Mouse (Mus musculus) hindbrain, embryonic 15.5 days (tissue): ENCODE results near the gene Mlec. TPM values are rescaled to one million over a fixed set of nuclear protein-coding genes. Genes with fewer than 3 reads are reported as not detected.
"Not testable (repeated sequence)": the region's sequence is repeated elsewhere in the genome, so short reads cannot be mapped to it uniquely, and the experiment has no call there.

ENCODE experiments used
- ATAC-seq: fragments of 200-750 bp; cut with Nextera tagmentation; 2 replicates; pipeline ENCODE4 v1.8.0; 2017; ENCODE audit warnings: low read depth, moderate number of reproducible peaks, moderate TSS enrichment; ENCODE audit not compliant: low FRiP score
- H3K27ac ChIP-seq: fragments of 300-500 bp; sonication (generic); replicated peaks from 2 replicates; pipeline ENCODE4 v1.5.1; 2015; ENCODE audit warnings: mild to moderate bottlenecking, inconsistent platforms
- H3K27me3 ChIP-seq: fragments of 300-500 bp; sonication (generic); 2 replicates; pipeline ENCODE4 v1.6.1; 2015; ENCODE audit warnings: control low read depth, inconsistent platforms
- H3K36me3 ChIP-seq: fragments of 300-500 bp; sonication (generic); 2 replicates; pipeline ENCODE4 v1.6.1; 2015; ENCODE audit warnings: control low read depth, inconsistent platforms
- H3K4me1 ChIP-seq: fragments of 300-500 bp; sonication (generic); replicated peaks from 2 replicates; pipeline ENCODE4 v1.6.1; 2015; ENCODE audit warnings: control low read depth, inconsistent platforms
- H3K4me2 ChIP-seq: fragments of 300-500 bp; sonication (generic); 2 replicates; pipeline ENCODE4 v1.6.1; 2015; ENCODE audit warnings: moderate library complexity, mild to moderate bottlenecking, inconsistent platforms
- H3K4me3 ChIP-seq: fragments of 300-500 bp; sonication (generic); 2 replicates; pipeline ENCODE4 v1.5.1; 2015; ENCODE audit warnings: mild to moderate bottlenecking, inconsistent platforms
- H3K9ac ChIP-seq: fragments of 300-500 bp; sonication (generic); 2 replicates; pipeline ENCODE4 v1.6.1; 2015; ENCODE audit warnings: inconsistent platforms
- H3K9me3 ChIP-seq: fragments of 300-500 bp; sonication (generic); 2 replicates; pipeline ENCODE4 v1.6.1; 2016; ENCODE audit warnings: control low read depth, inconsistent platforms
- WGBS: fragments of 180-500 bp; shearing (Covaris S2); methylation state at CpG from one replicate; pipeline ENCODE4 v1.1.7; 2015; 5-methylcytosine and 5-hydroxymethylcytosine counted together
- polyA plus RNA-seq: library from polyadenylated mRNA; unstranded; fragments of >200 nt; fragmentation: Nextera tagmentation; extraction: Ambion mirVana; gene quantifications from 2 replicates; pipeline ENCODE4 v1.2.1, GENCODE M21; 2015

The Mlec gene
- polyA plus RNA-seq, 1 experiment from 2014 or later: 33.6 TPM

- Histone ChIP-seq H3K27ac (no peak overlapping the region), H3K36me3 (no peaks in the 10 kb centered on the region), H3K9ac (no peak overlapping the region), H3K4me2 (no peak overlapping the region), H3K27me3 (no peaks in the 10 kb centered on the region), H3K4me1 (peaks cover 9% of the 10 kb centered on the region; the same call in 1 of the 2 replicates), H3K4me3 (no peak overlapping the region), H3K9me3 (no peaks in the 10 kb centered on the region)
- no peak for ATAC-seq
- WGBS: 87% methylated on average over 8 of the region's 8 CpGs
These were observed 12.2 kb upstream of the Mlec start for GRCm38 (mm10) chr5:115170150-115170549.

DNA sequence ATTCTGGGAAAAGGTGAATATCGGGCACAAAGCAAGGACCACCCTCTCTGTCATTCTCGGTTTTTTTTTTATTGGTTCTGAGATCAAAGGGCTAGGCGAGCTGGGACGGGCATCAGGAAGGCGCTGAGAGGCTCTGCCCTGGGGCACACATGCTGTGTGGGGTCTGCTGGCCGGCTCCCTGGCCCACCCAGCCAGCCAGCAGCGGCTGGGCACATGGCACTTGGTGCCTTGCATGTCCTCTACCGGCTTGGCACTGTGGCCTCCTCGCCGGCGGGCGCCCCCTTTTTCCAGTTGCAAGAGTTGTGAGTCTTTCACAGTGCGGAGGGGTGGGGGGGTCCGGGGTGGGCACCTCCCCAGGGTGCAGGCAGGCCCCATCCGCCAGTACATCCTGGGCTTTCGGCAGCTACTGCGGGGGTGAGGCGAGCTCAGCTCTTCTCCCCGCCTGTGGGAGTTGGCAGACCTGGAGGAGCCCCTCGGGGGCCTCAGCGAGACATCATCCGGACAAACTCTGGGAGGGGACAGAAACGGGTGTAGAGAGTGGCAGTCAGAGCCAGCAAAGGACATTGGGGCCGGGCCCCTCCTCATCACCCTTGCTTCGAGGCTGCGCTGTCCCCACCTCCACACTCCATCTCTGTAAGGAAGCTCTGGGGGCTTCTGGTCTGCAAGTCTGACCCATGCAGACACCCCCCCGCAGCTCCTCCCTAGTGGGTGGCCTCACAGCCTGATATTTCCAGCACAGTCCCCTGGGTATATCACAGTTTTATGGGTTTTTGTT lies 10.8 kb upstream of the Mlec start:
- H3K9me3 ChIP-seq: no peaks in the 10 kb centered on the region
- H3K27ac ChIP-seq: no peak overlapping the region
- no peaks in the 10 kb centered on the region for H3K27me3 ChIP-seq
- peaks cover 9% of the 10 kb centered on the region; the same call in 1 of the 2 replicates for H3K4me1 ChIP-seq
- H3K9ac ChIP-seq: no peak overlapping the region
- H3K36me3 ChIP-seq: no peaks in the 10 kb centered on the region
- WGBS: 44% methylated on average over 27 of the region's 27 CpGs
- no peak overlapping the region for H3K4me3 ChIP-seq
- no peak overlapping the region for H3K4me2 ChIP-seq
- no peak for ATAC-seq

DNA sequence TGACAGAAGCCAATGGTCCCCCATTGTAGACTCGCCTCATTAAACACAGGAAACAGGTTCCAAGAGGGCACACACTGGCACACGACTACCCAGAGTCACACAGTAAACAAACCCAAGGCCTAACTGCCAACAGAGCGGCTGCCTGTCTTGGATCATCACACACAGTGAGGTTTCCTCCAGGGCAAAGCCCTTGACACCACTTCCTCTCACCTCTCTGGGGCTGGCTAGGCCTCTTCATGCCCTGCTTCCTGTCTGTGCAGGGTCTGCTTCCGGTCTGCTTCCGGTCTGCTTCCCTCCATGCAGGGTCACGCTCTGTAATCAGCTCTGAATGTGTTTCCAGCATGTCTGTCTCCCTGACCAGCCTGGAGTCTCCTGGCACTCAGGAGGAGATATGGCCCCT lies 9.4 kb upstream of the Mlec start:
- H3K9me3 ChIP-seq: no peaks in the 10 kb centered on the region
- no peak overlapping the region for H3K27ac ChIP-seq
- H3K36me3 ChIP-seq: no peaks in the 10 kb centered on the region
- WGBS: 72% methylated on average over 6 of the region's 6 CpGs
- H3K9ac ChIP-seq: no peak overlapping the region
- H3K4me1 ChIP-seq: peaks cover 11% of the 10 kb centered on the region; the same call in 1 of the 2 replicates
- no peak for ATAC-seq
- H3K4me3 ChIP-seq: no peak overlapping the region
- H3K27me3 ChIP-seq: no peaks in the 10 kb centered on the region
- H3K4me2 ChIP-seq: no peak overlapping the region

GRCm38 (mm10) chr5:115166815-115167194 lies 8.8 kb upstream of the Mlec start:
- Histone ChIP-seq H3K36me3 (no peaks in the 10 kb centered on the region), H3K27me3 (no peaks in the 10 kb centered on the region), H3K4me1 (peaks cover 11% of the 10 kb centered on the region; the same call in 1 of the 2 replicates), H3K27ac (no peak overlapping the region), H3K4me3 (no peak overlapping the region), H3K9ac (no peak overlapping the region), H3K9me3 (no peaks in the 10 kb centered on the region), H3K4me2 (no peak overlapping the region)
- ATAC-seq: no peak
- WGBS: 82% methylated on average over 7 of the region's 7 CpGs

GRCm38 (mm10) chr5:115165895-115166814 lies 8.2 kb upstream of the Mlec start:
- peak overlapping the region; percentile 55; the same call in 1 of the 2 replicates for H3K27ac ChIP-seq
- H3K27me3 ChIP-seq: no peaks in the 10 kb centered on the region
- H3K9me3 ChIP-seq: no peaks in the 10 kb centered on the region
- H3K4me3 ChIP-seq: no peak overlapping the region
- H3K4me1 ChIP-seq: peaks cover 15% of the 10 kb centered on the region; the same call in 1 of the 2 replicates
- no peak overlapping the region for H3K4me2 ChIP-seq
- H3K9ac ChIP-seq: no peak overlapping the region
- H3K36me3 ChIP-seq: no peaks in the 10 kb centered on the region
- 49% methylated on average over 11 of the region's 11 CpGs for WGBS
- no peak for ATAC-seq

- H3K9ac ChIP-seq: no peak overlapping the region
- no peak overlapping the region for H3K27ac ChIP-seq
- WGBS: 61% methylated on average over 9 of the region's 9 CpGs
- H3K4me3 ChIP-seq: no peak overlapping the region
- ATAC-seq: no peak
- no peak overlapping the region for H3K4me2 ChIP-seq
- peaks cover 15% of the 10 kb centered on the region for H3K4me1 ChIP-seq
- no peaks in the 10 kb centered on the region for H3K36me3 ChIP-seq
- H3K27me3 ChIP-seq: no peaks in the 10 kb centered on the region
- no peaks in the 10 kb centered on the region for H3K9me3 ChIP-seq
These were observed 7.4 kb upstream of the Mlec start for GRCm38 (mm10) chr5:115165351-115165750.

DNA sequence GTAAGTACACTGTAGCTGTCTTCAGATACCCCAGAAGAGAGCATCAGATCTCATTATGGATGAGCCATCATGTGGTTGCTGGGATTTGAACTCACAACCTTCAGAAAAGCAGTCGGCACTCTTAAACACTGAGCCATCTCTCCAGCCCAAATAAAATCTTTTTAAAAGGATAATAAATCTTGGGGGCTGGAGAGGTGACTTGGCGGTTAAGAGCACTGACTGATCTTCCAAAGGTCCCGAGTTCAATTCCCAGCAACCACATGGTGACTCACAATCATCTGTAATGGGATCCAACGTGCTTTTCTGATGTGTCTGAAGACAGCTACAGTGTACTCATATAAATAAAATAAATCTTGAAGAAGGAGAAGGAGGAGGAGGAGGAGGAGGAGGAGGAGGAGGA lies 6.5 kb upstream of the Mlec start:
- H3K9me3 ChIP-seq, H3K4me3 ChIP-seq, ATAC-seq, H3K4me2 ChIP-seq, H3K9ac ChIP-seq, H3K27ac ChIP-seq, H3K36me3 ChIP-seq, H3K27me3 ChIP-seq: not testable (repeated sequence)
- peaks cover 16% of the 10 kb centered on the region for H3K4me1 ChIP-seq
- 81% methylated on average over 4 of the region's 4 CpGs for WGBS

GRCm38 (mm10) chr5:115163563-115163962 lies 5.6 kb upstream of the Mlec start:
- ATAC-seq: no peak
- Histone ChIP-seq H3K9ac (no peak overlapping the region), H3K4me3 (no peak overlapping the region), H3K4me2 (no peak overlapping the region), H3K9me3 (no peaks in the 10 kb centered on the region), H3K4me1 (peaks cover 18% of the 10 kb centered on the region), H3K36me3 (no peaks in the 10 kb centered on the region), H3K27me3 (no peaks in the 10 kb centered on the region), H3K27ac (no peak overlapping the region)
- WGBS: 36% methylated on average over 8 of the region's 8 CpGs

- not testable (repeated sequence) for H3K27me3 ChIP-seq, ATAC-seq, H3K4me2 ChIP-seq, H3K9me3 ChIP-seq, H3K36me3 ChIP-seq, H3K27ac ChIP-seq, H3K4me3 ChIP-seq, H3K9ac ChIP-seq
- 80% methylated on average over 1 of the region's 1 CpGs for WGBS
- peaks cover 24% of the 10 kb centered on the region for H3K4me1 ChIP-seq
These were observed 3.9 kb upstream of the Mlec start for GRCm38 (mm10) chr5:115161940-115162279.

DNA sequence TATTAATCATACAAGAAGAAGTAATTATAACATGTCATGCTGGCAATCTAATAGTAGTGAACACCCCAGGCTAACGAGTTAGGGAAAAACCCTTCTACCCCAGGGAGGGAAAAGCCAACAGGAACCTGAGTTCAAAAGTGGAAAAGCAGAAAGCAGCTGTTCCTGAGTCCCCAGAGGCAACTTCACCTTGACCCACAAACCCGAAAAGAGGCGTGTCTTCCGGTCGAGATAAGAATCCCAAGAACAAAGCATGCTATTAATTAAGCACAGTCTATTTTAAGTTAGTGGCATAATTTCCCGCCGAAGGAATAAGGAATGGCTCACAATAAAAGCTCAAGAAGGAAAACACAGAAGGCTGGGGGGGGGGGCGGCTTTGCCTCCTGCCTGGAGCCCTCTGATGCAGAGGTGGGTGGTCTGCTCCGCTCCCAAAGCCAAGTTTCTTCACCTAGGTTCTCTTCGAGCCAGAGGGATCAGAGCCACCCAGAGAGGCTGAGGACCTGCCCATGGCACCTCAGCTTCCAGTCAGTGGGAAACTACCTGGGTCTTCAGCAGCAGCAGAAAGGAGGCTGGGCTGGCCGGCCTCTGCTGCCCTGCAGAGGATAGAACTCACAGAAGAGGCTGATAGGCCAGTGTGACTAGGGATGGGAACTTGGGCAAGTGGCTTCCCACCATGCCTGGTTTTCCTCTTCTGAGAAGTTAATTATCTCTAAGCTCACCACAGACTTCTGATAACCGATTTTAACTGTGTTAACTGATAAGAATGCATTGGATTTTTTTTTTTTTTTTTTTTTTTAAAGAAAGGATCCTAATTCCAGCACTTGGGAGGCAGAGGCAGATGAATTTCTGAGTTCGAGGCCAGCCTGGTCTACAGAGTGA lies 3.3 kb upstream of the Mlec start:
- Histone ChIP-seq H3K4me1 (peaks cover 30% of the 10 kb centered on the region), H3K27me3 (no peaks in the 10 kb centered on the region), H3K9me3 (no peaks in the 10 kb centered on the region), H3K27ac (no peak overlapping the region), H3K9ac (no peak overlapping the region), H3K4me3 (no peak overlapping the region), H3K36me3 (no peaks in the 10 kb centered on the region), H3K4me2 (no peak overlapping the region)
- ATAC-seq: no peak
- 51% methylated on average over 13 of the region's 13 CpGs for WGBS

DNA sequence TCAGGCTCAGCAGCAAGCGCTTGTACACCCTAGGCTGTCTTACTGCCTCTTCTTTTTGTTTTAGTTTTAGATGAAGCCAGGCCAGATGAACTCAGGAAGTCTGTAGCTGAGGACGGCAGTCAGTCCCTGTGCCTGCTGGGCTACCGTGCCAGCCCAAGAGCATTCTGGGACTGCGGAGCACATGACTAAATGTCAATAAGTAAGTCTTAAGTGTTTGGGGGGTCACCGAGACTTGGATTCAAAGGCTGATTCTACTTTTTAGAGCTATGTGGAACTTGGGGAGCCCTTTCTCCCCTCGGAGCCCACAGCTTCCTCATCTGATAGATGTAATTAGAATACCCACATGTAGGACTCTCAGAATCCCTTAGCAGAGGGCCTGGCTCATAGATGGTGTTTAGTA lies 2.7 kb upstream of the Mlec start:
- Histone ChIP-seq H3K4me3 (no peak overlapping the region), H3K27me3 (no peaks in the 10 kb centered on the region), H3K4me2 (no peak overlapping the region), H3K4me1 (peaks cover 31% of the 10 kb centered on the region), H3K9me3 (no peaks in the 10 kb centered on the region), H3K27ac (no peak overlapping the region), H3K36me3 (no peaks in the 10 kb centered on the region), H3K9ac (no peak overlapping the region)
- WGBS: 73% methylated on average over 6 of the region's 6 CpGs
- ATAC-seq: no peak
